ENCODE assay signal across 20 mouse cellular contexts in genomic region chr5:124077241-124077640, GRCm38 (mm10). TPM values are rescaled to one million over a fixed set of nuclear protein-coding genes. Genes with fewer than 3 reads are reported as not detected.
DNase-seq lines count a peak whose midpoint lies in the region; ATAC-seq and TF ChIP-seq lines count a peak whose summit lies in the region.
"Had no signal": no experiment of that assay in that cellular context is flagged by ENCODE, and none has a peak within 500 bp of the region (broad histone marks: within the 10 kb centered on the region; RNA-seq: fewer than 3 reads in every experiment).

No protein-coding gene starts in this region.

- 0 out of 2 replicates have a peak, but pooled peaks cover 3% of the 10 kb centered on the region for H3K27me3 ChIP-seq in hindbrain, embryonic 13.5 days
- H3K27me3 ChIP-seq in hindbrain, embryonic 16.5 days (replicated peaks; ENCODE audit: control insufficient read depth, insufficient read depth, low read length) = no peaks in the 10 kb centered on the region
- no peaks in the 10 kb centered on the region for H3K27me3 ChIP-seq in stomach, postnatal 0 days (ENCODE audit: control insufficient read depth, insufficient read depth, low read length)
- H3K27me3 ChIP-seq: embryonic facial prominence, embryonic 15.5 days; heart, embryonic 15.5 days; limb, embryonic 13.5 days; midbrain, embryonic 15.5 days; neural tube, embryonic 15.5 days had no signal

- H3K4me2 ChIP-seq in hindbrain, embryonic 13.5 days = no peak overlapping the region
- H3K4me2 ChIP-seq in hindbrain, embryonic 16.5 days (ENCODE audit: low read length) = no peak overlapping the region
- no peak overlapping the region for H3K4me2 ChIP-seq in stomach, postnatal 0 days (replicated peaks; ENCODE audit: low read depth)
- H3K4me2 ChIP-seq: embryonic facial prominence, embryonic 15.5 days; heart, embryonic 15.5 days; limb, embryonic 13.5 days; liver, embryonic 15.5 days; midbrain, embryonic 15.5 days; neural tube, embryonic 15.5 days had no signal

- no peak for ATAC-seq in hindbrain, embryonic 13.5 days (ENCODE audit: low FRiP score)
- no peak for ATAC-seq in hindbrain, embryonic 16.5 days
- no peak for ATAC-seq in stomach, postnatal 0 days (ENCODE audit: low FRiP score, low TSS enrichment)
- ATAC-seq: midbrain, embryonic 15.5 days had no signal

- H3K27ac ChIP-seq in hindbrain, embryonic 13.5 days = no peak overlapping the region
- H3K27ac ChIP-seq in hindbrain, embryonic 16.5 days (ENCODE audit: low read depth, low read length) = no peak overlapping the region
- H3K27ac ChIP-seq in stomach, postnatal 0 days (replicated peaks) = peak overlapping the region; percentile 81
- H3K27ac ChIP-seq: embryonic facial prominence, embryonic 15.5 days; heart, embryonic 15.5 days; limb, embryonic 13.5 days; midbrain, embryonic 15.5 days; neural tube, embryonic 15.5 days had no signal

- H3K9me3 ChIP-seq in hindbrain, embryonic 13.5 days = no peaks in the 10 kb centered on the region
- no peaks in the 10 kb centered on the region for H3K9me3 ChIP-seq in hindbrain, embryonic 16.5 days (ENCODE audit: control insufficient read depth, low read length)
- H3K9me3 ChIP-seq in stomach, postnatal 0 days (ENCODE audit: control insufficient read depth, low read length) = no peaks in the 10 kb centered on the region
- H3K9me3 ChIP-seq: embryonic facial prominence, embryonic 15.5 days; heart, embryonic 15.5 days; limb, embryonic 13.5 days; liver, embryonic 15.5 days; midbrain, embryonic 15.5 days; neural tube, embryonic 15.5 days had no signal

- TF ChIP-seq EP300 in stomach, postnatal 0 days (optimal IDR thresholded peaks at IDR 0.05) = no peak

- no peaks in the 10 kb centered on the region for H3K36me3 ChIP-seq in hindbrain, embryonic 13.5 days
- H3K36me3 ChIP-seq in hindbrain, embryonic 16.5 days (ENCODE audit: control insufficient read depth, insufficient read depth, low read length) = 0 out of 2 replicates have a peak, but pooled peaks cover 2% of the 10 kb centered on the region
- H3K36me3 ChIP-seq in stomach, postnatal 0 days (ENCODE audit: control insufficient read depth, insufficient read depth, low read length) = no peaks in the 10 kb centered on the region
- H3K36me3 ChIP-seq: embryonic facial prominence, embryonic 15.5 days; heart, embryonic 15.5 days; limb, embryonic 13.5 days; liver, embryonic 15.5 days; midbrain, embryonic 15.5 days; neural tube, embryonic 15.5 days had no signal

- H3K9ac ChIP-seq in hindbrain, embryonic 13.5 days = peak overlapping the region; percentile 24; the same call in 1 of the 2 replicates
- no peak overlapping the region for H3K9ac ChIP-seq in hindbrain, embryonic 16.5 days (ENCODE audit: low read depth, low read length)
- no peak overlapping the region for H3K9ac ChIP-seq in stomach, postnatal 0 days (ENCODE audit: low read length)
- H3K9ac ChIP-seq: embryonic facial prominence, embryonic 15.5 days; heart, embryonic 15.5 days; limb, embryonic 13.5 days; liver, embryonic 15.5 days; midbrain, embryonic 15.5 days; neural tube, embryonic 15.5 days had no signal

- peaks cover 49% of the 10 kb centered on the region for H3K4me1 ChIP-seq in hindbrain, embryonic 13.5 days (replicated peaks)
- H3K4me1 ChIP-seq in hindbrain, embryonic 16.5 days (ENCODE audit: control insufficient read depth, insufficient read depth, low read depth, low read length) = peaks cover 2% of the 10 kb centered on the region; the same call in 1 of the 2 replicates
- H3K4me1 ChIP-seq in stomach, postnatal 0 days (replicated peaks; ENCODE audit: control insufficient read depth, insufficient read depth) = peaks cover 4% of the 10 kb centered on the region; the same call in 1 of the 2 replicates

- TF ChIP-seq CTCF in stomach, postnatal 0 days (IDR thresholded peaks at IDR 0.05; ENCODE audit: low read depth) = no peak

- no peak overlapping the region for H3K4me3 ChIP-seq in hindbrain, embryonic 13.5 days
- no peak overlapping the region for H3K4me3 ChIP-seq in hindbrain, embryonic 16.5 days (ENCODE audit: low read length)
- no peak overlapping the region for H3K4me3 ChIP-seq in stomach, postnatal 0 days (ENCODE audit: low read depth, low read length)
- H3K4me3 ChIP-seq: embryonic facial prominence, embryonic 15.5 days; heart, embryonic 15.5 days; limb, embryonic 13.5 days; liver, embryonic 15.5 days; midbrain, embryonic 15.5 days; neural tube, embryonic 15.5 days had no signal

- peak; percentile 32 for DNase-seq in CD4-positive helper T cell, adult 2 months (ENCODE audit: low read depth, low spot score)
- peak; percentile 10 for DNase-seq in T-cell, adult 2 months (ENCODE audit: low spot score)
- no peak for DNase-seq in stomach, postnatal 0 days (ENCODE audit: low spot score)
- DNase-seq in gastrocnemius, postnatal 25 days = no peak
- DNase-seq in urinary bladder, postnatal 10 days (ENCODE audit: low spot score) = no peak
- no peak for DNase-seq in cerebellum, adult 18-20 months
- DNase-seq: adrenal gland, postnatal 14 days; cerebellum, postnatal 36 days; heart, adult 18-20 months; heart, postnatal 4 days; kidney, adult 11 months; right cerebral cortex, postnatal 14 days had no signal

- WGBS in hindbrain, embryonic 13.5 days = 81% methylated on average over 13 of the region's 13 CpGs
- 76% methylated on average over 13 of the region's 13 CpGs for WGBS in hindbrain, embryonic 16.5 days
- WGBS in stomach, postnatal 0 days = 83% methylated on average over 13 of the region's 13 CpGs

RNA-seq across cellular contexts. Expression of gene Abcb9, which starts 18.4 kb away (rescaled TPM):
- 7.1 and 8.3 TPM in 2 replicates for polyA plus RNA-seq in hindbrain, embryonic 13.5 days (2015; fragmentation: Nextera tagmentation; extraction: Ambion mirVana)
- 27.2 and 28.1 TPM in 2 replicates for polyA plus RNA-seq in hindbrain, embryonic 16.5 days (2015; fragmentation: Nextera tagmentation; extraction: Ambion mirVana)
- polyA plus RNA-seq in stomach, postnatal 0 days (2015; fragmentation: Nextera tagmentation; extraction: Ambion mirVana) = 7.7 and 8.2 TPM in 2 replicates
- total RNA-seq in gastrocnemius, postnatal 25 days (2021) = 1 to 10 TPM; 7.9 to 9.5 TPM

RNA-seq across cellular contexts. Expression of gene Ogfod2, which starts 34.9 kb away (rescaled TPM):
- polyA plus RNA-seq in hindbrain, embryonic 13.5 days (2015; fragmentation: Nextera tagmentation; extraction: Ambion mirVana) = 29.4 and 34.0 TPM in 2 replicates
- polyA plus RNA-seq in hindbrain, embryonic 16.5 days (2015; fragmentation: Nextera tagmentation; extraction: Ambion mirVana) = 41.9 and 44.2 TPM in 2 replicates
- 19.0 and 21.0 TPM in 2 replicates for polyA plus RNA-seq in stomach, postnatal 0 days (2015; fragmentation: Nextera tagmentation; extraction: Ambion mirVana)
- 10 to 100 TPM; 10.0 to 10.4 TPM for total RNA-seq in gastrocnemius, postnatal 25 days (2021)

RNA-seq across cellular contexts. Expression of gene Arl6ip4, which starts 38.6 kb away (rescaled TPM):
- 71.7 and 75.1 TPM in 2 replicates for polyA plus RNA-seq in hindbrain, embryonic 13.5 days (2015; fragmentation: Nextera tagmentation; extraction: Ambion mirVana)
- 75.3 and 81.1 TPM in 2 replicates for polyA plus RNA-seq in hindbrain, embryonic 16.5 days (2015; fragmentation: Nextera tagmentation; extraction: Ambion mirVana)
- polyA plus RNA-seq in stomach, postnatal 0 days (2015; fragmentation: Nextera tagmentation; extraction: Ambion mirVana) = 77.1 and 78.9 TPM in 2 replicates
- 10 to 100 TPM; 36.0 to 40.9 TPM for total RNA-seq in gastrocnemius, postnatal 25 days (2021)

RNA-seq across cellular contexts. Expression of gene Vps37b, which starts 45.2 kb away (rescaled TPM):
- polyA plus RNA-seq in hindbrain, embryonic 13.5 days (2015; fragmentation: Nextera tagmentation; extraction: Ambion mirVana) = 79.3 and 84.7 TPM in 2 replicates
- polyA plus RNA-seq in hindbrain, embryonic 16.5 days (2015; fragmentation: Nextera tagmentation; extraction: Ambion mirVana) = 70.9 and 81.1 TPM in 2 replicates
- polyA plus RNA-seq in stomach, postnatal 0 days (2015; fragmentation: Nextera tagmentation; extraction: Ambion mirVana) = 31.0 and 35.8 TPM in 2 replicates
- total RNA-seq in gastrocnemius, postnatal 25 days (2021) = 1 to 10 TPM; 4.2 to 6.3 TPM

Comparison
In these comparisons a context has a peak if more than half of its experiments do, and no peak if none do; other contexts are left out.
1. DNase-seq: peak in CD4-positive helper T cell, adult 2 months (single experiment) and T-cell, adult 2 months (single experiment); none in stomach, postnatal 0 days (single experiment), gastrocnemius, postnatal 25 days (single experiment), urinary bladder, postnatal 10 days (single experiment) and cerebellum, adult 18-20 months (0 of 2).